Mouse (Mus musculus): Measurements from ENCODE around the gene Nav3. TPM values are rescaled to one million over a fixed set of nuclear protein-coding genes. Genes with fewer than 3 reads are reported as not detected.

The Nav3 gene
- polyA plus RNA-seq, 1 experiment from 2014 or later, result 4.0 TPM

- Histone ChIP-seq H3K4me1 (replicated peaks; ENCODE audit: control insufficient read depth, insufficient read depth, low read length) (no peaks in the 10 kb centered on the region), H3K9ac (ENCODE audit: low read length) (no peak overlapping the region), H3K4me2 (ENCODE audit: low read depth, low read length, severe bottlenecking) (no peak overlapping the region), H3K27ac (ENCODE audit: low read depth, low read length) (no peak overlapping the region), H3K9me3 (ENCODE audit: control insufficient read depth, low read length) (no peaks in the 10 kb centered on the region), H3K4me3 (ENCODE audit: low read depth, low read length) (no peak overlapping the region), H3K36me3 (ENCODE audit: control insufficient read depth, insufficient read depth, low read length) (no peaks in the 10 kb centered on the region), H3K27me3 (ENCODE audit: control insufficient read depth, insufficient read depth, low read length) (no peaks in the 10 kb centered on the region)
- DNase-seq (ENCODE audit: low spot score), result peak; percentile 73
- WGBS, result 17% methylated on average over 6 of the region's 6 CpGs
- peak; percentile 87 for ATAC-seq (replicated peaks; ENCODE audit: low FRiP score)
These were observed 535.3 kb downstream of the Nav3 start for GRCm38 (mm10) chr10:109920607-109921187.

GRCm38 (mm10) chr10:109919515-109919914 is 536.5 kb downstream of the Nav3 start:
- H3K36me3 ChIP-seq (ENCODE audit: control insufficient read depth, insufficient read depth, low read length), result no peaks in the 10 kb centered on the region
- no peaks in the 10 kb centered on the region for H3K9me3 ChIP-seq (ENCODE audit: control insufficient read depth, low read length)
- H3K9ac ChIP-seq (ENCODE audit: low read length), result no peak overlapping the region
- H3K27ac ChIP-seq (ENCODE audit: low read depth, low read length), result no peak overlapping the region
- DNase-seq (ENCODE audit: low spot score), result no peak
- H3K4me1 ChIP-seq (replicated peaks; ENCODE audit: control insufficient read depth, insufficient read depth, low read length), result no peaks in the 10 kb centered on the region
- H3K4me3 ChIP-seq (ENCODE audit: low read depth, low read length), result no peak overlapping the region
- no peaks in the 10 kb centered on the region for H3K27me3 ChIP-seq (ENCODE audit: control insufficient read depth, insufficient read depth, low read length)
- no peak for ATAC-seq (replicated peaks; ENCODE audit: low FRiP score)
- H3K4me2 ChIP-seq (ENCODE audit: low read depth, low read length, severe bottlenecking), result no peak overlapping the region
- 47% methylated on average over 1 of the region's 1 CpGs for WGBS

GRCm38 (mm10) chr10:109907206-109907605 is 548.8 kb downstream of the Nav3 start:
- H3K4me1 ChIP-seq (replicated peaks; ENCODE audit: control insufficient read depth, insufficient read depth, low read length), result no peaks in the 10 kb centered on the region
- no peak overlapping the region for H3K4me3 ChIP-seq (ENCODE audit: low read depth, low read length)
- no peaks in the 10 kb centered on the region for H3K27me3 ChIP-seq (ENCODE audit: control insufficient read depth, insufficient read depth, low read length)
- no peak for ATAC-seq (replicated peaks; ENCODE audit: low FRiP score)
- H3K9ac ChIP-seq (ENCODE audit: low read length), result no peak overlapping the region
- no peak overlapping the region for H3K4me2 ChIP-seq (ENCODE audit: low read depth, low read length, severe bottlenecking)
- no peak overlapping the region for H3K27ac ChIP-seq (ENCODE audit: low read depth, low read length)
- DNase-seq (ENCODE audit: low spot score), result no peak
- H3K9me3 ChIP-seq (ENCODE audit: control insufficient read depth, low read length), result no peaks in the 10 kb centered on the region
- WGBS, result 82% methylated on average over 4 of the region's 4 CpGs
- no peaks in the 10 kb centered on the region for H3K36me3 ChIP-seq (ENCODE audit: control insufficient read depth, insufficient read depth, low read length)

GRCm38 (mm10) chr10:109906413-109906785 is 549.6 kb downstream of the Nav3 start:
- Histone ChIP-seq H3K4me1 (replicated peaks; ENCODE audit: control insufficient read depth, insufficient read depth, low read length) (no peaks in the 10 kb centered on the region), H3K4me3 (ENCODE audit: low read depth, low read length) (no peak overlapping the region), H3K4me2 (ENCODE audit: low read depth, low read length, severe bottlenecking) (no peak overlapping the region), H3K27me3 (ENCODE audit: control insufficient read depth, insufficient read depth, low read length) (no peaks in the 10 kb centered on the region), H3K27ac (ENCODE audit: low read depth, low read length) (no peak overlapping the region), H3K36me3 (ENCODE audit: control insufficient read depth, insufficient read depth, low read length) (no peaks in the 10 kb centered on the region), H3K9ac (ENCODE audit: low read length) (no peak overlapping the region), H3K9me3 (ENCODE audit: control insufficient read depth, low read length) (no peaks in the 10 kb centered on the region)
- DNase-seq (ENCODE audit: low spot score), result no peak
- 85% methylated on average over 6 of the region's 6 CpGs for WGBS
- ATAC-seq (replicated peaks; ENCODE audit: low FRiP score), result no peak

- Histone ChIP-seq H3K4me2 (ENCODE audit: low read depth, low read length, severe bottlenecking) (no peak overlapping the region), H3K4me3 (ENCODE audit: low read depth, low read length) (no peak overlapping the region), H3K9ac (ENCODE audit: low read length) (no peak overlapping the region), H3K27me3 (ENCODE audit: control insufficient read depth, insufficient read depth, low read length) (no peaks in the 10 kb centered on the region), H3K9me3 (ENCODE audit: control insufficient read depth, low read length) (no peaks in the 10 kb centered on the region), H3K4me1 (replicated peaks; ENCODE audit: control insufficient read depth, insufficient read depth, low read length) (no peaks in the 10 kb centered on the region), H3K27ac (ENCODE audit: low read depth, low read length) (no peak overlapping the region), H3K36me3 (ENCODE audit: control insufficient read depth, insufficient read depth, low read length) (no peaks in the 10 kb centered on the region)
- DNase-seq (ENCODE audit: low spot score), result no peak
- 69% methylated on average over 9 of the region's 9 CpGs for WGBS
- ATAC-seq (replicated peaks; ENCODE audit: low FRiP score), result no peak
These were observed 550.2 kb downstream of the Nav3 start for GRCm38 (mm10) chr10:109905649-109906412.

- Histone ChIP-seq H3K4me3 (ENCODE audit: low read depth, low read length) (no peak overlapping the region), H3K36me3 (ENCODE audit: control insufficient read depth, insufficient read depth, low read length) (no peaks in the 10 kb centered on the region)
- no peak for ATAC-seq (replicated peaks; ENCODE audit: low FRiP score)
These were observed 551.2 kb downstream of the Nav3 start for GRCm38 (mm10) chr10:109904841-109905240.

GRCm38 (mm10) chr10:109903701-109904555 is 552.1 kb downstream of the Nav3 start:
- H3K27me3 ChIP-seq (ENCODE audit: control insufficient read depth, insufficient read depth, low read length), result no peaks in the 10 kb centered on the region
- no peak overlapping the region for H3K27ac ChIP-seq (ENCODE audit: low read depth, low read length)
- H3K9ac ChIP-seq (ENCODE audit: low read length), result no peak overlapping the region
- H3K4me3 ChIP-seq (ENCODE audit: low read depth, low read length), result no peak overlapping the region
- no peaks in the 10 kb centered on the region for H3K36me3 ChIP-seq (ENCODE audit: control insufficient read depth, insufficient read depth, low read length)
- DNase-seq (ENCODE audit: low spot score), result no peak
- H3K4me1 ChIP-seq (replicated peaks; ENCODE audit: control insufficient read depth, insufficient read depth, low read length), result no peaks in the 10 kb centered on the region
- no peak for ATAC-seq (replicated peaks; ENCODE audit: low FRiP score)
- H3K9me3 ChIP-seq (ENCODE audit: control insufficient read depth, low read length), result no peaks in the 10 kb centered on the region
- WGBS, result 80% methylated on average over 17 of the region's 17 CpGs
- no peak overlapping the region for H3K4me2 ChIP-seq (ENCODE audit: low read depth, low read length, severe bottlenecking)

More at GRCm38 (mm10) chr10:109904841-109905240, 551.2 kb downstream of the Nav3 start:
- WGBS, result 88% methylated on average over 1 of the region's 1 CpGs
- no peaks in the 10 kb centered on the region for H3K27me3 ChIP-seq (ENCODE audit: control insufficient read depth, insufficient read depth, low read length)
- no peak overlapping the region for H3K9ac ChIP-seq (ENCODE audit: low read length)
- no peaks in the 10 kb centered on the region for H3K4me1 ChIP-seq (replicated peaks; ENCODE audit: control insufficient read depth, insufficient read depth, low read length)
- H3K27ac ChIP-seq (ENCODE audit: low read depth, low read length), result no peak overlapping the region
- no peaks in the 10 kb centered on the region for H3K9me3 ChIP-seq (ENCODE audit: control insufficient read depth, low read length)
- no peak for DNase-seq (ENCODE audit: low spot score)
- H3K4me2 ChIP-seq (ENCODE audit: low read depth, low read length, severe bottlenecking), result no peak overlapping the region

- Histone ChIP-seq H3K9ac (ENCODE audit: low read length) (no peak overlapping the region), H3K4me3 (ENCODE audit: low read depth, low read length) (no peak overlapping the region), H3K36me3 (ENCODE audit: control insufficient read depth, insufficient read depth, low read length) (no peaks in the 10 kb centered on the region), H3K4me2 (ENCODE audit: low read depth, low read length, severe bottlenecking) (no peak overlapping the region), H3K27me3 (ENCODE audit: control insufficient read depth, insufficient read depth, low read length) (no peaks in the 10 kb centered on the region), H3K4me1 (replicated peaks; ENCODE audit: control insufficient read depth, insufficient read depth, low read length) (no peaks in the 10 kb centered on the region), H3K9me3 (ENCODE audit: control insufficient read depth, low read length) (no peaks in the 10 kb centered on the region), H3K27ac (ENCODE audit: low read depth, low read length) (no peak overlapping the region)
- 82% methylated on average over 4 of the region's 4 CpGs for WGBS
- ATAC-seq (replicated peaks; ENCODE audit: low FRiP score) (no peak), DNase-seq (ENCODE audit: low spot score) (no peak)
These were observed 552.8 kb downstream of the Nav3 start for GRCm38 (mm10) chr10:109903241-109903640.

Measured in forebrain, embryonic 11.5 days (tissue).